Mouse (Mus musculus) embryonic facial prominence, embryonic 10.5 days (tissue): ENCODE measurements around the gene BC049715. TPM values are rescaled to one million over a fixed set of nuclear protein-coding genes. Genes with fewer than 3 reads are reported as not detected.
"Not testable (repeated sequence)": the region's sequence is repeated elsewhere in the genome, so short reads cannot be mapped to it uniquely, and the experiment has no call there.

Source experiments
- DNase-seq: peaks from one replicate; pipeline ENCODE4 v3.0.0-alpha.2; 2017; ENCODE audit warnings: low spot score
- H3K27ac ChIP-seq: fragments of 300-500 bp; sonication (generic); replicated peaks from 2 replicates; pipeline ENCODE4 v1.5.1; 2016; ENCODE audit warnings: mild to moderate bottlenecking
- H3K27me3 ChIP-seq: fragments of 300-500 bp; sonication (generic); replicated peaks from 2 replicates; pipeline ENCODE4 v1.6.1; 2016; ENCODE audit warnings: low read depth, mild to moderate bottlenecking; ENCODE audit not compliant: poor library complexity, severe bottlenecking
- H3K36me3 ChIP-seq: fragments of 300-500 bp; sonication (generic); replicated peaks from 2 replicates; pipeline ENCODE4 v1.6.1; 2016; ENCODE audit warnings: mild to moderate bottlenecking, moderate library complexity
- H3K4me1 ChIP-seq: fragments of 300-500 bp; sonication (generic); 2 replicates; pipeline ENCODE4 v1.6.1; 2016
- H3K4me3 ChIP-seq: fragments of 300-500 bp; sonication (generic); 2 replicates; pipeline ENCODE4 v1.5.1; 2016; ENCODE audit warnings: mild to moderate bottlenecking, moderate library complexity
- H3K9me3 ChIP-seq: fragments of 300-500 bp; sonication (generic); 2 replicates; pipeline ENCODE4 v1.6.1; 2016; ENCODE audit warnings: mild to moderate bottlenecking
- WGBS: fragments of 180-500 bp; shearing (Covaris S2); methylation state at CpG from one replicate; pipeline ENCODE4 v1.1.7; 2016; 5-methylcytosine and 5-hydroxymethylcytosine counted together
- polyA plus RNA-seq: library from polyadenylated mRNA; unstranded; fragments of >200 nt; fragmentation: Nextera tagmentation; extraction: Ambion mirVana; gene quantifications from 2 replicates; pipeline ENCODE4 v1.2.1, GENCODE M21; 2016

The BC049715 gene
- 1.3 and 2.1 TPM in 2 replicates for polyA plus RNA-seq

GRCm38 (mm10) chr6:136827516-136827880, at the start of gene BC049715:
BC049715 (plus strand) TSS chr6:136827626.
- peaks cover 14% of the 10 kb centered on the region; the same call in 1 of the 2 replicates for H3K4me1 ChIP-seq
- no peak for DNase-seq
- peaks cover 31% of the 10 kb centered on the region for H3K36me3 ChIP-seq
- no peaks in the 10 kb centered on the region for H3K27me3 ChIP-seq
- H3K27ac ChIP-seq: peak within 1 kb of the TSS; percentile 98
- no peaks in the 10 kb centered on the region for H3K9me3 ChIP-seq
- peak within 1 kb of the TSS; percentile 99 for H3K4me3 ChIP-seq
- under 1% methylated on average over 34 of the region's 34 CpGs for WGBS

- Histone ChIP-seq H3K4me1 (no peaks in the 10 kb centered on the region), H3K9me3 (no peaks in the 10 kb centered on the region), H3K36me3 (no peaks in the 10 kb centered on the region), H3K27ac (no peak within 1 kb of the TSS), H3K27me3 (no peaks in the 10 kb centered on the region), H3K4me3 (no peak within 1 kb of the TSS)
- 85% methylated on average over 20 of the region's 20 CpGs for WGBS
- no peak for DNase-seq
Measured at GRCm38 (mm10) chr6:136781377-136781986, 45.9 kb upstream of the BC049715 start, which contains the start of gene Gucy2c. Gucy2c (minus strand) TSS chr6:136781765.

GRCm38 (mm10) chr6:136782146-136782545, 45.3 kb upstream of the BC049715 start:
- no peak overlapping the region for H3K27ac ChIP-seq
- H3K4me1 ChIP-seq: no peaks in the 10 kb centered on the region
- H3K27me3 ChIP-seq: no peaks in the 10 kb centered on the region
- no peaks in the 10 kb centered on the region for H3K9me3 ChIP-seq
- H3K36me3 ChIP-seq: no peaks in the 10 kb centered on the region
- no peak for DNase-seq
- H3K4me3 ChIP-seq: no peak overlapping the region
- WGBS: 87% methylated on average over 12 of the region's 12 CpGs

- H3K9me3 ChIP-seq: no peaks in the 10 kb centered on the region
Measured at GRCm38 (mm10) chr6:136782761-136783160, 44.7 kb upstream of the BC049715 start.

GRCm38 (mm10) chr6:136789391-136789971, 37.9 kb upstream of the BC049715 start:
- no peak overlapping the region for H3K4me3 ChIP-seq
- no peak overlapping the region for H3K27ac ChIP-seq
- H3K9me3 ChIP-seq: no peaks in the 10 kb centered on the region
- peaks cover 21% of the 10 kb centered on the region for H3K27me3 ChIP-seq
- 77% methylated on average over 5 of the region's 5 CpGs for WGBS
- DNase-seq: no peak
- no peaks in the 10 kb centered on the region for H3K36me3 ChIP-seq
- peaks cover 17% of the 10 kb centered on the region for H3K4me1 ChIP-seq

More at GRCm38 (mm10) chr6:136782761-136783160, 44.7 kb upstream of the BC049715 start:
- H3K4me1 ChIP-seq: no peaks in the 10 kb centered on the region
- H3K36me3 ChIP-seq: no peaks in the 10 kb centered on the region
- no peaks in the 10 kb centered on the region for H3K27me3 ChIP-seq
- 84% methylated on average over 9 of the region's 9 CpGs for WGBS
- H3K27ac ChIP-seq: no peak overlapping the region
- H3K4me3 ChIP-seq: no peak overlapping the region
- no peak for DNase-seq

GRCm38 (mm10) chr6:136792884-136793758, 34.3 kb upstream of the BC049715 start:
- Histone ChIP-seq H3K36me3 (no peaks in the 10 kb centered on the region), H3K27me3 (peaks cover 25% of the 10 kb centered on the region), H3K9me3 (no peaks in the 10 kb centered on the region), H3K4me3 (peak overlapping the region; percentile 58), H3K27ac (no peak overlapping the region), H3K4me1 (peaks cover 17% of the 10 kb centered on the region)
- DNase-seq: no peak
- WGBS: 23% methylated on average over 16 of the region's 16 CpGs

GRCm38 (mm10) chr6:136793831-136794525, 33.4 kb upstream of the BC049715 start:
- no peaks in the 10 kb centered on the region for H3K36me3 ChIP-seq
- peak; percentile 36 for DNase-seq
- H3K27ac ChIP-seq: peak overlapping the region; percentile 57
- H3K27me3 ChIP-seq: peaks cover 25% of the 10 kb centered on the region
- no peaks in the 10 kb centered on the region for H3K9me3 ChIP-seq
- H3K4me1 ChIP-seq: peaks cover 17% of the 10 kb centered on the region
- peak overlapping the region; percentile 58 for H3K4me3 ChIP-seq
- WGBS: under 1% methylated on average over 24 of the region's 24 CpGs

GRCm38 (mm10) chr6:136795110-136795509, 32.3 kb upstream of the BC049715 start:
- 62% methylated on average over 1 of the region's 1 CpGs for WGBS
- peaks cover 25% of the 10 kb centered on the region for H3K27me3 ChIP-seq
- no peak for DNase-seq
- no peaks in the 10 kb centered on the region for H3K9me3 ChIP-seq
- H3K4me1 ChIP-seq: peaks cover 17% of the 10 kb centered on the region
- no peak overlapping the region for H3K27ac ChIP-seq
- no peaks in the 10 kb centered on the region for H3K36me3 ChIP-seq
- H3K4me3 ChIP-seq: no peak overlapping the region

- DNase-seq: no peak
- Histone ChIP-seq H3K27me3 (peaks cover 25% of the 10 kb centered on the region), H3K36me3 (no peaks in the 10 kb centered on the region), H3K4me1 (peaks cover 17% of the 10 kb centered on the region), H3K9me3 (no peaks in the 10 kb centered on the region), H3K4me3 (no peak overlapping the region), H3K27ac (no peak overlapping the region)
- WGBS: 61% methylated on average over 6 of the region's 6 CpGs
Measured at GRCm38 (mm10) chr6:136795850-136796249, 31.6 kb upstream of the BC049715 start.

- not testable (repeated sequence) for H3K27ac ChIP-seq, H3K4me3 ChIP-seq, DNase-seq, H3K9me3 ChIP-seq, H3K36me3 ChIP-seq
- 79% methylated on average over 3 of the region's 3 CpGs for WGBS
- Histone ChIP-seq H3K27me3 (peaks cover 15% of the 10 kb centered on the region), H3K4me1 (peaks cover 18% of the 10 kb centered on the region)
Measured at GRCm38 (mm10) chr6:136797874-136798693, 29.3 kb upstream of the BC049715 start.

- DNase-seq: no peak
- Histone ChIP-seq H3K27ac (no peak overlapping the region), H3K4me3 (no peak overlapping the region), H3K4me1 (peaks cover 14% of the 10 kb centered on the region), H3K36me3 (no peaks in the 10 kb centered on the region), H3K27me3 (peaks cover 4% of the 10 kb centered on the region; the same call in 1 of the 2 replicates), H3K9me3 (no peaks in the 10 kb centered on the region)
- 93% methylated on average over 8 of the region's 8 CpGs for WGBS
Measured at GRCm38 (mm10) chr6:136800710-136801109, 26.7 kb upstream of the BC049715 start.
